ENCODE assay signal across 13 mouse cellular contexts in the genomic region with DNA sequence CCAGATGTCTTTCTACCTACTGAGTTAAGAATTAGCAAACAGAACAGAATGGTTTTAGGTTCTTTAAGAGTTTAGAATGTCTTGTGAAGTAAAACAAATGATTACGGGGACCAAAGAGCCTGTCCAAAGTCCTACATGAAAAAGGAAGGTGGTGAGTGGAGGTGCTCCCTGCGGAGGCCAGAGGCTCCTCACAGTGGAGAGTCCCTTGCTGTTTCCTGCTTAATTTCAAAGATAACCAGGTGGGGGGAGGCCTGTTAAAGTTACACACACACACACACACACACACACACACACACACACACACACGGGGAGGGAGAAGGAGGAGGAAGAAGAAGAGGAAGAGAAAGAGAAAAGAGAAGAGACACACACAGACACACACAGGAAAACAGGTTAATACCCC.
DNase-seq lines count a peak whose midpoint lies in the region; ATAC-seq and TF ChIP-seq lines count a peak whose summit lies in the region.
"Had no signal": no experiment of that assay in that cellular context is flagged by ENCODE, and none has a peak within 500 bp of the region (broad histone marks: within the 10 kb centered on the region; RNA-seq: fewer than 3 reads in every experiment).

No protein-coding gene starts in this region.

- H3K27me3 ChIP-seq in forebrain, embryonic 10.5 days (ENCODE audit: poor library complexity, severe bottlenecking): no peaks in the 10 kb centered on the region
- H3K27me3 ChIP-seq in forebrain, embryonic 11.5 days (ENCODE audit: control insufficient read depth, insufficient read depth, low read length): no peaks in the 10 kb centered on the region
- H3K27me3 ChIP-seq in forebrain, embryonic 12.5 days: no peaks in the 10 kb centered on the region
- H3K27me3 ChIP-seq in intestine, embryonic 15.5 days (replicated peaks): no peaks in the 10 kb centered on the region
- H3K27me3 ChIP-seq in neural tube, embryonic 13.5 days: no peaks in the 10 kb centered on the region
- H3K27me3 ChIP-seq: liver, embryonic 15.5 days; megakaryocyte, embryonic 14.5 days had no signal

- H3K27ac ChIP-seq in forebrain, embryonic 10.5 days: peak overlapping the region; percentile 31; the same call in 1 of the 2 replicates
- no peak overlapping the region for H3K27ac ChIP-seq in forebrain, embryonic 11.5 days (ENCODE audit: low read depth, low read length)
- H3K27ac ChIP-seq in forebrain, embryonic 12.5 days: peak overlapping the region; percentile 73
- H3K27ac ChIP-seq in intestine, embryonic 15.5 days: peak overlapping the region; percentile 34; the same call in 1 of the 2 replicates
- peak overlapping the region; percentile 92 for H3K27ac ChIP-seq in neural tube, embryonic 13.5 days (replicated peaks)
- H3K27ac ChIP-seq in left cerebral cortex, adult 2 months: no peak overlapping the region
- H3K27ac ChIP-seq: liver, embryonic 15.5 days had no signal

- no peak overlapping the region for H3K4me3 ChIP-seq in forebrain, embryonic 10.5 days
- no peak overlapping the region for H3K4me3 ChIP-seq in forebrain, embryonic 11.5 days (ENCODE audit: low read depth, low read length)
- no peak overlapping the region for H3K4me3 ChIP-seq in forebrain, embryonic 12.5 days (replicated peaks)
- no peak overlapping the region for H3K4me3 ChIP-seq in intestine, embryonic 15.5 days (replicated peaks)
- H3K4me3 ChIP-seq in neural tube, embryonic 13.5 days: no peak overlapping the region
- no peak overlapping the region for H3K4me3 ChIP-seq in left cerebral cortex, adult 2 months
- H3K4me3 ChIP-seq: liver, embryonic 15.5 days had no signal

- peaks cover 2% of the 10 kb centered on the region; the same call in 1 of the 2 replicates for H3K36me3 ChIP-seq in forebrain, embryonic 10.5 days (replicated peaks)
- no peaks in the 10 kb centered on the region for H3K36me3 ChIP-seq in forebrain, embryonic 11.5 days (ENCODE audit: control insufficient read depth, insufficient read depth, low read length)
- no peaks in the 10 kb centered on the region for H3K36me3 ChIP-seq in forebrain, embryonic 12.5 days (replicated peaks)
- H3K36me3 ChIP-seq in intestine, embryonic 15.5 days: no peaks in the 10 kb centered on the region
- no peaks in the 10 kb centered on the region for H3K36me3 ChIP-seq in neural tube, embryonic 13.5 days
- H3K36me3 ChIP-seq: liver, embryonic 15.5 days had no signal

- H3K9me3 ChIP-seq in forebrain, embryonic 10.5 days: no peaks in the 10 kb centered on the region
- no peaks in the 10 kb centered on the region for H3K9me3 ChIP-seq in forebrain, embryonic 11.5 days (ENCODE audit: control insufficient read depth, low read length)
- H3K9me3 ChIP-seq in forebrain, embryonic 12.5 days: no peaks in the 10 kb centered on the region
- no peaks in the 10 kb centered on the region for H3K9me3 ChIP-seq in intestine, embryonic 15.5 days
- H3K9me3 ChIP-seq in neural tube, embryonic 13.5 days: no peaks in the 10 kb centered on the region
- H3K9me3 ChIP-seq: liver, embryonic 15.5 days; megakaryocyte, embryonic 14.5 days had no signal

- H3K4me1 ChIP-seq in forebrain, embryonic 10.5 days: peaks cover 37% of the 10 kb centered on the region
- peaks cover 21% of the 10 kb centered on the region for H3K4me1 ChIP-seq in forebrain, embryonic 11.5 days (replicated peaks; ENCODE audit: control insufficient read depth, insufficient read depth, low read length)
- peaks cover 35% of the 10 kb centered on the region for H3K4me1 ChIP-seq in forebrain, embryonic 12.5 days
- peaks cover 22% of the 10 kb centered on the region for H3K4me1 ChIP-seq in intestine, embryonic 15.5 days (replicated peaks)
- H3K4me1 ChIP-seq in neural tube, embryonic 13.5 days (replicated peaks): peaks cover 66% of the 10 kb centered on the region

- H3K4me2 ChIP-seq in forebrain, embryonic 11.5 days (ENCODE audit: low read depth, low read length, severe bottlenecking): no peak overlapping the region
- H3K4me2 ChIP-seq in forebrain, embryonic 12.5 days: no peak overlapping the region
- H3K4me2 ChIP-seq in intestine, embryonic 15.5 days (replicated peaks): no peak overlapping the region
- no peak overlapping the region for H3K4me2 ChIP-seq in neural tube, embryonic 13.5 days
- H3K4me2 ChIP-seq: liver, embryonic 15.5 days had no signal

- 36% methylated on average over 3 of the region's 3 CpGs for WGBS in forebrain, embryonic 10.5 days
- 26% methylated on average over 3 of the region's 3 CpGs for WGBS in forebrain, embryonic 11.5 days
- WGBS in forebrain, embryonic 12.5 days: 21% methylated on average over 3 of the region's 3 CpGs
- WGBS in intestine, embryonic 15.5 days: 29% methylated on average over 3 of the region's 3 CpGs
- WGBS in neural tube, embryonic 13.5 days: 59% methylated on average over 3 of the region's 3 CpGs

- intact Hi-C loops in left cerebral cortex, adult 2 months (cut with DNase I): loop anchor here (2.0 kb wide), 1 partner anchor 48 kb away; no protein-coding TSS in a partner anchor

- no peak for ATAC-seq in forebrain, embryonic 11.5 days (replicated peaks; ENCODE audit: low FRiP score)
- no peak for ATAC-seq in forebrain, embryonic 12.5 days (ENCODE audit: low FRiP score)
- ATAC-seq in intestine, embryonic 15.5 days: peak; percentile 77
- no peak for ATAC-seq in neural tube, embryonic 13.5 days (ENCODE audit: low read depth)

- no peak for TF ChIP-seq CTCF in left cerebral cortex, adult 2 months (IDR thresholded peaks at IDR 0.05)

- no peak for DNase-seq in forebrain, embryonic 10.5 days (ENCODE audit: extremely low spot score, low spot score)
- no peak for DNase-seq in forebrain, embryonic 11.5 days (ENCODE audit: low spot score)
- no peak for DNase-seq in left cerebral cortex, adult 2 months (ENCODE audit: extremely low spot score in 1 of 2, low spot score in 2 of 2)
- DNase-seq in cerebellum, postnatal 10 days: no peak
- DNase-seq in ovary, postnatal 10 days (ENCODE audit: low spot score): no peak
- DNase-seq: cerebellum, postnatal 36 days; gastrocnemius, postnatal 36 days; kidney, postnatal 4 days had no signal

- H3K9ac ChIP-seq in forebrain, embryonic 11.5 days (ENCODE audit: low read length): no peak overlapping the region
- H3K9ac ChIP-seq in forebrain, embryonic 12.5 days: peak overlapping the region; percentile 18; the same call in 1 of the 2 replicates
- no peak overlapping the region; the same call in 1 of the 2 replicates for H3K9ac ChIP-seq in intestine, embryonic 15.5 days
- 0 out of 2 replicates have a peak overlapping the region, but pooled peaks have one; percentile 64 for H3K9ac ChIP-seq in neural tube, embryonic 13.5 days
- H3K9ac ChIP-seq: liver, embryonic 15.5 days had no signal

Comparison
In these comparisons a context has a peak if more than half of its experiments do, and no peak if none do; other contexts are left out.
1. H3K27ac ChIP-seq: peak in forebrain, embryonic 10.5 days (single experiment), forebrain, embryonic 12.5 days (single experiment), intestine, embryonic 15.5 days (single experiment) and neural tube, embryonic 13.5 days (single experiment); none in forebrain, embryonic 11.5 days (single experiment) and left cerebral cortex, adult 2 months (single experiment).
2. H3K9ac ChIP-seq: peak in forebrain, embryonic 12.5 days (single experiment) and neural tube, embryonic 13.5 days (single experiment); none in forebrain, embryonic 11.5 days (single experiment) and intestine, embryonic 15.5 days (single experiment).